Mouse (Mus musculus): ENCODE measurements at regions not wholly inside any gene's neighbourhood (a gene's known extent, or its start where the extent isn't known, plus 50 kb on each side); places are given as distances from the start of the nearest gene placed in this dataset.
A peak's percentile ranks its signal among the peaks of the same experiment; 100 is the strongest.

- Histone ChIP-seq H3K27ac (ENCODE audit: low read depth, low read length) (no peak overlapping the region), H3K27me3 (ENCODE audit: control insufficient read depth, insufficient read depth, low read length) (no peaks in the 10 kb centered on the region), H3K4me1 (replicated peaks; ENCODE audit: control insufficient read depth, insufficient read depth, low read length) (no peaks in the 10 kb centered on the region), H3K4me3 (ENCODE audit: low read depth, low read length) (no peak overlapping the region), H3K4me2 (replicated peaks; ENCODE audit: low read depth, low read length) (no peak overlapping the region), H3K9ac (ENCODE audit: low read depth, low read length) (no peak overlapping the region), H3K9me3 (ENCODE audit: control insufficient read depth, low read length) (no peaks in the 10 kb centered on the region), H3K36me3 (ENCODE audit: control insufficient read depth, insufficient read depth, low read length) (no peaks in the 10 kb centered on the region)
- ATAC-seq (ENCODE audit: low FRiP score) (peak; percentile 38; the same call in 1 of the 2 replicates), DNase-seq (ENCODE audit: low spot score) (no peak)
- WGBS, result 56% methylated on average over 16 of the region's 16 CpGs
These were observed 169.0 kb upstream of the C9orf72 start for GRCm38 (mm10) chr4:35394821-35395582.

GRCm38 (mm10) chr4:35375791-35376190 lies 149.8 kb upstream of the C9orf72 start:
- Histone ChIP-seq H3K9me3 (ENCODE audit: control insufficient read depth, low read length) (no peaks in the 10 kb centered on the region), H3K4me1 (replicated peaks; ENCODE audit: control insufficient read depth, insufficient read depth, low read length) (no peaks in the 10 kb centered on the region), H3K4me2 (replicated peaks; ENCODE audit: low read depth, low read length) (no peak overlapping the region), H3K36me3 (ENCODE audit: control insufficient read depth, insufficient read depth, low read length) (no peaks in the 10 kb centered on the region), H3K27me3 (ENCODE audit: control insufficient read depth, insufficient read depth, low read length) (no peaks in the 10 kb centered on the region), H3K27ac (ENCODE audit: low read depth, low read length) (no peak overlapping the region), H3K4me3 (ENCODE audit: low read depth, low read length) (no peak overlapping the region), H3K9ac (ENCODE audit: low read depth, low read length) (no peak overlapping the region)
- ATAC-seq (ENCODE audit: low FRiP score) (no peak), DNase-seq (ENCODE audit: low spot score) (no peak)
- WGBS, result 55% methylated on average over 4 of the region's 4 CpGs

GRCm38 (mm10) chr4:35373213-35373860 lies 147.4 kb upstream of the C9orf72 start:
- DNase-seq (ENCODE audit: low spot score) (no peak), ATAC-seq (ENCODE audit: low FRiP score) (peak; percentile 47; the same call in 1 of the 2 replicates)
- Histone ChIP-seq H3K4me3 (ENCODE audit: low read depth, low read length) (no peak overlapping the region), H3K9ac (ENCODE audit: low read depth, low read length) (no peak overlapping the region), H3K4me2 (replicated peaks; ENCODE audit: low read depth, low read length) (no peak overlapping the region), H3K9me3 (ENCODE audit: control insufficient read depth, low read length) (no peaks in the 10 kb centered on the region), H3K27me3 (ENCODE audit: control insufficient read depth, insufficient read depth, low read length) (no peaks in the 10 kb centered on the region), H3K4me1 (replicated peaks; ENCODE audit: control insufficient read depth, insufficient read depth, low read length) (no peaks in the 10 kb centered on the region), H3K27ac (ENCODE audit: low read depth, low read length) (no peak overlapping the region), H3K36me3 (ENCODE audit: control insufficient read depth, insufficient read depth, low read length) (no peaks in the 10 kb centered on the region)
- 61% methylated on average over 9 of the region's 9 CpGs for WGBS

- no peak overlapping the region for H3K27ac ChIP-seq (ENCODE audit: low read depth, low read length)
- WGBS, result 37% methylated on average over 8 of the region's 8 CpGs
- DNase-seq (ENCODE audit: low spot score) (peak; percentile 93), ATAC-seq (ENCODE audit: low FRiP score) (peak; percentile 84)
- no peaks in the 10 kb centered on the region for H3K36me3 ChIP-seq (ENCODE audit: control insufficient read depth, insufficient read depth, low read length)
- H3K4me2 ChIP-seq (replicated peaks; ENCODE audit: low read depth, low read length), result no peak overlapping the region
- no peak overlapping the region for H3K4me3 ChIP-seq (ENCODE audit: low read depth, low read length)
- H3K9me3 ChIP-seq (ENCODE audit: control insufficient read depth, low read length), result no peaks in the 10 kb centered on the region
- no peaks in the 10 kb centered on the region for H3K4me1 ChIP-seq (replicated peaks; ENCODE audit: control insufficient read depth, insufficient read depth, low read length)
- no peak overlapping the region for H3K9ac ChIP-seq (ENCODE audit: low read depth, low read length)
- H3K27me3 ChIP-seq (ENCODE audit: control insufficient read depth, insufficient read depth, low read length), result no peaks in the 10 kb centered on the region
These were observed 146.7 kb upstream of the C9orf72 start for GRCm38 (mm10) chr4:35372528-35373212.

- WGBS, result 79% methylated on average over 7 of the region's 7 CpGs
- Histone ChIP-seq H3K27me3 (ENCODE audit: control insufficient read depth, insufficient read depth, low read length) (no peaks in the 10 kb centered on the region), H3K27ac (ENCODE audit: low read depth, low read length) (no peak overlapping the region), H3K4me2 (replicated peaks; ENCODE audit: low read depth, low read length) (no peak overlapping the region), H3K4me3 (ENCODE audit: low read depth, low read length) (no peak overlapping the region), H3K36me3 (ENCODE audit: control insufficient read depth, insufficient read depth, low read length) (no peaks in the 10 kb centered on the region), H3K4me1 (replicated peaks; ENCODE audit: control insufficient read depth, insufficient read depth, low read length) (no peaks in the 10 kb centered on the region), H3K9me3 (ENCODE audit: control insufficient read depth, low read length) (no peaks in the 10 kb centered on the region), H3K9ac (ENCODE audit: low read depth, low read length) (no peak overlapping the region)
- DNase-seq (ENCODE audit: low spot score), result no peak
- no peak for ATAC-seq (ENCODE audit: low FRiP score)
These were observed 138.2 kb upstream of the C9orf72 start for GRCm38 (mm10) chr4:35364161-35364560.

GRCm38 (mm10) chr4:35362176-35362575 lies 136.2 kb upstream of the C9orf72 start:
- Histone ChIP-seq H3K4me1 (replicated peaks; ENCODE audit: control insufficient read depth, insufficient read depth, low read length) (no peaks in the 10 kb centered on the region), H3K27ac (ENCODE audit: low read depth, low read length) (no peak overlapping the region), H3K9ac (ENCODE audit: low read depth, low read length) (no peak overlapping the region), H3K9me3 (ENCODE audit: control insufficient read depth, low read length) (no peaks in the 10 kb centered on the region), H3K27me3 (ENCODE audit: control insufficient read depth, insufficient read depth, low read length) (no peaks in the 10 kb centered on the region), H3K36me3 (ENCODE audit: control insufficient read depth, insufficient read depth, low read length) (no peaks in the 10 kb centered on the region), H3K4me2 (replicated peaks; ENCODE audit: low read depth, low read length) (no peak overlapping the region), H3K4me3 (ENCODE audit: low read depth, low read length) (no peak overlapping the region)
- ATAC-seq (ENCODE audit: low FRiP score) (no peak), DNase-seq (ENCODE audit: low spot score) (no peak)
- WGBS, result 77% methylated on average over 3 of the region's 3 CpGs

- H3K9ac ChIP-seq (ENCODE audit: low read depth, low read length), result no peak overlapping the region
- H3K27me3 ChIP-seq (ENCODE audit: control insufficient read depth, insufficient read depth, low read length), result no peaks in the 10 kb centered on the region
- ATAC-seq (ENCODE audit: low FRiP score) (no peak), DNase-seq (ENCODE audit: low spot score) (no peak)
- no peak overlapping the region for H3K4me3 ChIP-seq (ENCODE audit: low read depth, low read length)
- no peaks in the 10 kb centered on the region for H3K9me3 ChIP-seq (ENCODE audit: control insufficient read depth, low read length)
- H3K4me2 ChIP-seq (replicated peaks; ENCODE audit: low read depth, low read length), result no peak overlapping the region
- no peaks in the 10 kb centered on the region for H3K4me1 ChIP-seq (replicated peaks; ENCODE audit: control insufficient read depth, insufficient read depth, low read length)
- H3K36me3 ChIP-seq (ENCODE audit: control insufficient read depth, insufficient read depth, low read length), result no peaks in the 10 kb centered on the region
- WGBS, result 87% methylated on average over 3 of the region's 3 CpGs
- H3K27ac ChIP-seq (ENCODE audit: low read depth, low read length), result no peak overlapping the region
These were observed 133.4 kb upstream of the C9orf72 start for GRCm38 (mm10) chr4:35359376-35359775.

- Histone ChIP-seq H3K4me2 (replicated peaks; ENCODE audit: low read depth, low read length) (no peak overlapping the region), H3K4me3 (ENCODE audit: low read depth, low read length) (no peak overlapping the region), H3K27me3 (ENCODE audit: control insufficient read depth, insufficient read depth, low read length) (no peaks in the 10 kb centered on the region), H3K36me3 (ENCODE audit: control insufficient read depth, insufficient read depth, low read length) (no peaks in the 10 kb centered on the region), H3K27ac (ENCODE audit: low read depth, low read length) (no peak overlapping the region), H3K4me1 (replicated peaks; ENCODE audit: control insufficient read depth, insufficient read depth, low read length) (no peaks in the 10 kb centered on the region), H3K9ac (ENCODE audit: low read depth, low read length) (no peak overlapping the region), H3K9me3 (ENCODE audit: control insufficient read depth, low read length) (no peaks in the 10 kb centered on the region)
- DNase-seq (ENCODE audit: low spot score) (no peak), ATAC-seq (ENCODE audit: low FRiP score) (no peak)
- 81% methylated on average over 12 of the region's 12 CpGs for WGBS
These were observed 131.1 kb upstream of the C9orf72 start for GRCm38 (mm10) chr4:35356904-35357563.
